Mouse (Mus musculus) hindbrain, embryonic 15.5 days (tissue): ENCODE data around the gene Wdfy3. TPM values are rescaled to one million over a fixed set of nuclear protein-coding genes. Genes with fewer than 3 reads are reported as not detected.

ENCODE experiments used
- ATAC-seq: fragments of 200-750 bp; cut with Nextera tagmentation; 2 replicates; pipeline ENCODE4 v1.8.0; 2017; ENCODE audit warnings: low read depth, moderate number of reproducible peaks, moderate TSS enrichment; ENCODE audit not compliant: low FRiP score
- H3K27ac ChIP-seq: fragments of 300-500 bp; sonication (generic); replicated peaks from 2 replicates; pipeline ENCODE4 v1.5.1; 2015; ENCODE audit warnings: mild to moderate bottlenecking, inconsistent platforms
- H3K27me3 ChIP-seq: fragments of 300-500 bp; sonication (generic); 2 replicates; pipeline ENCODE4 v1.6.1; 2015; ENCODE audit warnings: control low read depth, inconsistent platforms
- H3K36me3 ChIP-seq: fragments of 300-500 bp; sonication (generic); 2 replicates; pipeline ENCODE4 v1.6.1; 2015; ENCODE audit warnings: control low read depth, inconsistent platforms
- H3K4me1 ChIP-seq: fragments of 300-500 bp; sonication (generic); replicated peaks from 2 replicates; pipeline ENCODE4 v1.6.1; 2015; ENCODE audit warnings: control low read depth, inconsistent platforms
- H3K4me2 ChIP-seq: fragments of 300-500 bp; sonication (generic); 2 replicates; pipeline ENCODE4 v1.6.1; 2015; ENCODE audit warnings: moderate library complexity, mild to moderate bottlenecking, inconsistent platforms
- H3K4me3 ChIP-seq: fragments of 300-500 bp; sonication (generic); 2 replicates; pipeline ENCODE4 v1.5.1; 2015; ENCODE audit warnings: mild to moderate bottlenecking, inconsistent platforms
- H3K9ac ChIP-seq: fragments of 300-500 bp; sonication (generic); 2 replicates; pipeline ENCODE4 v1.6.1; 2015; ENCODE audit warnings: inconsistent platforms
- H3K9me3 ChIP-seq: fragments of 300-500 bp; sonication (generic); 2 replicates; pipeline ENCODE4 v1.6.1; 2016; ENCODE audit warnings: control low read depth, inconsistent platforms
- WGBS: fragments of 180-500 bp; shearing (Covaris S2); methylation state at CpG from one replicate; pipeline ENCODE4 v1.1.7; 2015; 5-methylcytosine and 5-hydroxymethylcytosine counted together
- polyA plus RNA-seq: library from polyadenylated mRNA; unstranded; fragments of >200 nt; fragmentation: Nextera tagmentation; extraction: Ambion mirVana; gene quantifications from 2 replicates; pipeline ENCODE4 v1.2.1, GENCODE M21; 2015

Wdfy3 gene
- polyA plus RNA-seq, 1 experiment from 2014 or later: 27.4 TPM

DNA sequence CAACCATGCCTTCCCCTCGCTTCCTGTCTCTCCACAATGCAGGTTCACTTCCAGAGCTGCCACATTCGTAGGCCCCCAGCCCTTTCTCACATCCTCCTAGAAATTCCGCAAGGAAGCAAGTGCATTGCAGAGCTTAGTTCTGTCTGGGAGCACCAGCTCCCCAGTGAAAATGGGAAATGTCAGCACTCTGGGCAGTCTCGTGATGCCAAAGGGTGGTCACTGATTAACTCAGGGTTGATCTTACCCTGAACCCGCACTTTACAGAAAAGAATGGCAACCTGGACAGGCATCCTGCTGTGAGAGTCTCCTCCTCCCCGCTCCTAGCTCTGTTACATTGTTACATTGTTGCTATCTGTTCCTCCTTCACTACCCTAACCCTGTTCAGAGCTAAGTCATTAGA, 16.8 kb downstream of the Wdfy3 start:
- H3K27me3 ChIP-seq: no peaks in the 10 kb centered on the region
- no peak overlapping the region for H3K4me3 ChIP-seq
- no peaks in the 10 kb centered on the region for H3K9me3 ChIP-seq
- H3K4me1 ChIP-seq: peaks cover 25% of the 10 kb centered on the region
- WGBS: 64% methylated on average over 6 of the region's 6 CpGs
- ATAC-seq: no peak
- no peak overlapping the region for H3K4me2 ChIP-seq
- H3K9ac ChIP-seq: no peak overlapping the region
- no peak overlapping the region for H3K27ac ChIP-seq
- no peaks in the 10 kb centered on the region for H3K36me3 ChIP-seq

DNA sequence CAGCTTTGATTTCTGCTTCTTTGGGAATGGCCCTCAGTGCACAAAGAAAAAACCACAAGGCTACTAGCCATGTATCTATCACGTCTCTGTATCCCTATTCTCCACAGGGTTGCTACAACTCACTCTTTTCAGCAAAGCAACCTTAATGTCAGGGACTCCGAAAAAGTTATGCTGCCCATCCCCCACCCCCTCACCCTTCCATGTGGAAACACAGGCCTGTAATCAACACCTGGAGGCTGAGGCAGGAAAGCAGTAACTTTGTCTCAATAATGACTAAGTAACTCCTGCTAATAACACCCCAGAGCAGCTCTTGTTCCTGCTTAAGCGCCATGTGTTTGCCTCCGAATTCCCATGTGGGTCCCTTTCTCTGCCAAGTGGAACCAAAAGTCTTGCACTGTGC, 17.3 kb downstream of the Wdfy3 start:
- H3K4me1 ChIP-seq: peaks cover 25% of the 10 kb centered on the region
- H3K27me3 ChIP-seq: no peaks in the 10 kb centered on the region
- no peak overlapping the region for H3K4me3 ChIP-seq
- no peak for ATAC-seq
- no peaks in the 10 kb centered on the region for H3K36me3 ChIP-seq
- no peaks in the 10 kb centered on the region for H3K9me3 ChIP-seq
- H3K9ac ChIP-seq: no peak overlapping the region
- H3K27ac ChIP-seq: no peak overlapping the region
- 64% methylated on average over 4 of the region's 4 CpGs for WGBS
- no peak overlapping the region for H3K4me2 ChIP-seq

- no peaks in the 10 kb centered on the region for H3K36me3 ChIP-seq
- H3K4me3 ChIP-seq: no peak overlapping the region
- no peak for ATAC-seq
- H3K27me3 ChIP-seq: no peaks in the 10 kb centered on the region
- no peak overlapping the region for H3K9ac ChIP-seq
- no peak overlapping the region for H3K4me2 ChIP-seq
- WGBS: 95% methylated on average over 1 of the region's 1 CpGs
- no peaks in the 10 kb centered on the region for H3K9me3 ChIP-seq
- peaks cover 23% of the 10 kb centered on the region for H3K4me1 ChIP-seq
- H3K27ac ChIP-seq: no peak overlapping the region
These were observed 19.0 kb downstream of the Wdfy3 start for GRCm38 (mm10) chr5:102050677-102051076.

DNA sequence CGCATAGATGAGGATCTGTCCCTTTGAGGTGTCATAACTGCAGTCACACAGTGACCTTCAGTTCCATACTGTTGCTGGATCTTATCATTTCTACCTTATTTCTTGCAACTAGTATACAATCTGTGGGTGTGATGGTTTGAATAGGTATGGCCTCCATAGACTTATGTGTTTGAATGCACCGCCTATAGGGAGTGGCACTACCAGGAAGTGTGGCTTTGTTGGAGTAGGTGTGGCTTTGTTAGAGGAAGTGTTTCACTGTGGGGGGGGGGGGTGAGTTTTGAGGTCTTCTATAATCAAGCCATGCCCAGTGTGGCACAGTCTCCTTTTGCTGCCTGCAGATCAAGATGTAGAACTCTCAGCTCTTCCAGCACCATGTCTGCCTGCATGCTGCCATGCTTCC, 21.3 kb downstream of the Wdfy3 start:
- Histone ChIP-seq H3K9me3 (no peaks in the 10 kb centered on the region), H3K4me3 (no peak overlapping the region), H3K4me1 (peaks cover 14% of the 10 kb centered on the region), H3K4me2 (no peak overlapping the region), H3K9ac (no peak overlapping the region), H3K27ac (no peak overlapping the region), H3K36me3 (no peaks in the 10 kb centered on the region), H3K27me3 (no peaks in the 10 kb centered on the region)
- WGBS: 95% methylated on average over 2 of the region's 2 CpGs
- no peak for ATAC-seq

- Histone ChIP-seq H3K27ac (no peak overlapping the region), H3K4me3 (no peak overlapping the region), H3K36me3 (no peaks in the 10 kb centered on the region), H3K9ac (no peak overlapping the region), H3K4me1 (peaks cover 9% of the 10 kb centered on the region), H3K9me3 (no peaks in the 10 kb centered on the region), H3K4me2 (no peak overlapping the region), H3K27me3 (no peaks in the 10 kb centered on the region)
- WGBS: 79% methylated on average over 8 of the region's 8 CpGs
- no peak for ATAC-seq
These were observed 23.1 kb downstream of the Wdfy3 start for GRCm38 (mm10) chr5:102046617-102047116.

DNA sequence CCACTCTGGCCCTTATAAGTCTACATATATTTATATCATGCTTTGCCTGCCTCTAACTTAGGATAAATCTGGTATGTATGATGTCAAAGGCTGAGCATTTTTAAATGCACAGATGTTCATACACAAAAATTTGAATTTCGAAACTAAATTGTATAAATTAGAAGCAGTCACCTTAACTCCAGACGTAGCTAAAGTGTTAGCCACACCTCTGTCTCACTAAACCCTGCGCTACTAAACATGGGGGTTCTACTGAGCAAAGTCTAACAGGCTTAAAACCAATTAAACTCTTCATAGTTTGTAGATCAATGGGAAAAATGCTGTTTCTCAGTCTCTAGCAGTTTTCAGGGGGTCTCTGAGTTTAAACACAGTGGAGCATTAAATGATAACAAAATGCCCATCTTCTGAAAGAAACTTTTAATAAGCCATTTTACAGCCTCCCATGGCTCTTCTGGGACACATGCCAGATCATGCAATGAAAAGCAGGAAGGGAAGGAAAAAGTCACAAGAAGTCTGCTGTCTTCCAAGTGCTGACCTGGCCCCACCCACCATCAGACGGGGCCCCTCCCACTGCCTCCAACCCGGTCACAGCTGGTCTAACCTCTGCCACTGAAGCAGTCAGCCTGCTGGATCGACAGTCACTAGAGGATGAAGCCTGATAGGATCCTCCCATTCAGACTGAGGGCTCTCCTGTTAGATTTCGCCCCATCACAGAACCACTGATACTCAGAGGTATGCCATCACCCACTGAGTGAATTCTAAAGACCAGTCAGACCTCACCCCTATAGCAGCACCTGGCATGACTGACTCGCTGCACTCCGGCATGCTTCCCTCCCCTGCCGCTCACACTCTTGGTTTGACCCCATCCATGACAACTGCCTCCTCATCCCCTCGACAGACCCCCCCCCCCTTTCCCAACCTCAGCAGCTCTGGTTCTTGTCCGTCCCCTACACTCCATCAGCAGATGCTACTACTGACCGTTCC, 23.8 kb downstream of the Wdfy3 start:
- no peak overlapping the region for H3K27ac ChIP-seq
- no peak overlapping the region for H3K4me2 ChIP-seq
- WGBS: 80% methylated on average over 13 of the region's 13 CpGs
- no peaks in the 10 kb centered on the region for H3K9me3 ChIP-seq
- no peaks in the 10 kb centered on the region for H3K27me3 ChIP-seq
- ATAC-seq: no peak
- H3K9ac ChIP-seq: no peak overlapping the region
- peaks cover 9% of the 10 kb centered on the region for H3K4me1 ChIP-seq
- H3K4me3 ChIP-seq: no peak overlapping the region
- H3K36me3 ChIP-seq: peaks cover 2% of the 10 kb centered on the region

DNA sequence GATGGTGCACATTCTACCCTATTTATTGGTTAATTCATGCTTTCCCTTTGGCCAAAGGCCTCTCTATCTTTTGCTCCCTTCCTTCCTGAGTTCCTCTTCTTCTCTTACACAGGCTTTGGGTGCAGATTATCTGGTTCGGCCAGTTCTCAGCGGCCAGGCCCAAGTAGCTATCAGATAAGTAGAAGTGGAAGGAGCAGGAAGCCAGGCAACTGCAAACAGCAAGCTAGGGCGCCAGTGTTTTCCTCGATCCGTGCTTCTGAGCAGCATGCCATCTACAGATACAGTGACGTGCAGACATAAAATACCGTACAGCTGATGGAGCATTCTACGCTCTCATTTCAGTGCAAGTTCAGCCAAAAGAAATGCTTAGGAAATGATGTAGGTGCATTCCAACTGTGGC, 24.5 kb downstream of the Wdfy3 start:
- ATAC-seq: no peak
- Histone ChIP-seq H3K27me3 (no peaks in the 10 kb centered on the region), H3K27ac (no peak overlapping the region), H3K9me3 (no peaks in the 10 kb centered on the region), H3K4me2 (no peak overlapping the region), H3K4me1 (peaks cover 9% of the 10 kb centered on the region), H3K36me3 (peaks cover 8% of the 10 kb centered on the region), H3K9ac (no peak overlapping the region), H3K4me3 (no peak overlapping the region)
- WGBS: 91% methylated on average over 8 of the region's 8 CpGs

GRCm38 (mm10) chr5:102033281-102033680, 36.4 kb downstream of the Wdfy3 start:
- 96% methylated on average over 8 of the region's 8 CpGs for WGBS
- no peak overlapping the region for H3K9ac ChIP-seq
- no peak overlapping the region for H3K27ac ChIP-seq
- no peak for ATAC-seq
- H3K36me3 ChIP-seq: peaks cover 56% of the 10 kb centered on the region
- H3K4me2 ChIP-seq: no peak overlapping the region
- H3K27me3 ChIP-seq: no peaks in the 10 kb centered on the region
- H3K4me1 ChIP-seq: no peaks in the 10 kb centered on the region
- H3K9me3 ChIP-seq: no peaks in the 10 kb centered on the region
- H3K4me3 ChIP-seq: no peak overlapping the region

DNA sequence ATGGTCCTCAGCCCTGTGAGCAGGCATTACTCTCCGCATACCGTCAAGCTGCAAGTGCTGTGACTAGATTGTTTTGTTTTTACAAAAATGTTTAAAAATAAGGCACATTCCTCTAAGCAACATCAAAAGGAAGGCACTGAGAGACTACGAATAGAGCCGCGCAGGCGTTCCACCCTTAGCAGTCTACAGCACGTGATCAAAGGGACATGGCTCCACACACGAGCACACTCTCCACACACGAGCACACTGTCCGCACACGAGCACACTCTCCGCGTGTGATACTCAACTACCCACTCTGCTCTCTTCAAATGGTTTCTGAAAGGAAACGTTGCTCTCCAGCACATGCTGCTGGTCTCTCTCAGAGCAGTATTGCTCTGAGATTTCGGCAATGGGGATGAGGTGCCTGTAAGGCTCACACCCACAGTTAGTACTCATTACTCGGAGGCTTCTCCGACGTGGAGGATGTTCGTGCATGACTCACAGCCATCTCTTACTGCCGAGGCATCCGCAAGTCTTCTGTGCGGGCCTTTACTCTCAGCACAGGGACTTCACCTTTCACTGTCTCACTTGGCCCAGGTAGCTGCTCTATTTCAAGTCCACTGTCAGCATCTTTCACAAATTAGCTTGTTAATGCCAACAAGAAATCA, 37.0 kb downstream of the Wdfy3 start:
- no peaks in the 10 kb centered on the region for H3K4me1 ChIP-seq
- no peak overlapping the region for H3K4me2 ChIP-seq
- no peak overlapping the region for H3K9ac ChIP-seq
- WGBS: 87% methylated on average over 22 of the region's 22 CpGs
- no peak overlapping the region for H3K4me3 ChIP-seq
- peak; percentile 67; the same call in 1 of the 2 replicates for ATAC-seq
- H3K27me3 ChIP-seq: no peaks in the 10 kb centered on the region
- H3K9me3 ChIP-seq: no peaks in the 10 kb centered on the region
- no peak overlapping the region for H3K27ac ChIP-seq
- peaks cover 52% of the 10 kb centered on the region for H3K36me3 ChIP-seq

DNA sequence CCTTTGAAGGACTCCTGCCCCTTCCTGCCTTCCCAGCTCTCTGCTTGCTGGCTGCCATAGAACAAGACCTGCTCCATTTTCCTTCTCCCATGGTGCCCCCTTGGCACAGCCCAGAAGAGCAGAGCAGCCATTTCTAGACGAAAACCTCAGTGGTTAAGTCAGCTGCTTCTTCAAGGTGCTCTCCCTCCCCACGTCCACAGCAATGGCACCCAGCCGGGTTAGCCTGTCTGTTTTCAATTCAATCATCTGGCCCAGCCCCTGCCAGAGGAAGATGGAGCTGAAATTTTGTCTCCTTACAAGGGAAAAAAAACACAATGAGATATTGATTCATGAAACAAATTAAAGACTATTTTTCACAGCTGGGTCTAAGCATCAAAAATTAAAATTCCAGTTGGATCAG, 37.5 kb downstream of the Wdfy3 start:
- Histone ChIP-seq H3K9ac (no peak overlapping the region), H3K4me2 (no peak overlapping the region), H3K4me1 (no peaks in the 10 kb centered on the region), H3K27me3 (no peaks in the 10 kb centered on the region), H3K4me3 (no peak overlapping the region), H3K27ac (0 out of 2 replicates have a peak overlapping the region, but pooled peaks have one; percentile 5), H3K36me3 (peaks cover 55% of the 10 kb centered on the region), H3K9me3 (no peaks in the 10 kb centered on the region)
- 65% methylated on average over 3 of the region's 3 CpGs for WGBS
- ATAC-seq: no peak

GRCm38 (mm10) chr5:102023376-102023775, 46.3 kb downstream of the Wdfy3 start:
- ATAC-seq: no peak
- 0 out of 2 replicates have a peak, but pooled peaks cover 5% of the 10 kb centered on the region for H3K4me1 ChIP-seq
- H3K27ac ChIP-seq: no peak overlapping the region
- no peak overlapping the region for H3K4me3 ChIP-seq
- no peak overlapping the region for H3K4me2 ChIP-seq
- 99% methylated on average over 11 of the region's 11 CpGs for WGBS
- H3K27me3 ChIP-seq: no peaks in the 10 kb centered on the region
- H3K9me3 ChIP-seq: no peaks in the 10 kb centered on the region
- H3K9ac ChIP-seq: no peak overlapping the region
- H3K36me3 ChIP-seq: peaks cover 30% of the 10 kb centered on the region
